Mouse (Mus musculus) activated CD4-positive, CD25-positive, alpha-beta regulatory T cell, adult 4 months (primary cell): ENCODE results near the gene Irf5. TPM values are rescaled to one million over a fixed set of nuclear protein-coding genes. Genes with fewer than 3 reads are reported as not detected.
A peak's percentile ranks its signal among the peaks of the same experiment; 100 is the strongest.

Experiments used
- ATAC-seq: one replicate; pipeline ENCODE4 v1.8.0; 2017
- polyA plus RNA-seq, 2 experiments: library from polyadenylated mRNA; unstranded; fragments of 100-300 nt; shearing (Covaris generic); gene quantifications; one replicate each; pipeline ENCODE4 v1.2.1; 2017

The Irf5 gene
- 10 to 100 TPM; 18.5 to 22.0 TPM for polyA plus RNA-seq

DNA sequence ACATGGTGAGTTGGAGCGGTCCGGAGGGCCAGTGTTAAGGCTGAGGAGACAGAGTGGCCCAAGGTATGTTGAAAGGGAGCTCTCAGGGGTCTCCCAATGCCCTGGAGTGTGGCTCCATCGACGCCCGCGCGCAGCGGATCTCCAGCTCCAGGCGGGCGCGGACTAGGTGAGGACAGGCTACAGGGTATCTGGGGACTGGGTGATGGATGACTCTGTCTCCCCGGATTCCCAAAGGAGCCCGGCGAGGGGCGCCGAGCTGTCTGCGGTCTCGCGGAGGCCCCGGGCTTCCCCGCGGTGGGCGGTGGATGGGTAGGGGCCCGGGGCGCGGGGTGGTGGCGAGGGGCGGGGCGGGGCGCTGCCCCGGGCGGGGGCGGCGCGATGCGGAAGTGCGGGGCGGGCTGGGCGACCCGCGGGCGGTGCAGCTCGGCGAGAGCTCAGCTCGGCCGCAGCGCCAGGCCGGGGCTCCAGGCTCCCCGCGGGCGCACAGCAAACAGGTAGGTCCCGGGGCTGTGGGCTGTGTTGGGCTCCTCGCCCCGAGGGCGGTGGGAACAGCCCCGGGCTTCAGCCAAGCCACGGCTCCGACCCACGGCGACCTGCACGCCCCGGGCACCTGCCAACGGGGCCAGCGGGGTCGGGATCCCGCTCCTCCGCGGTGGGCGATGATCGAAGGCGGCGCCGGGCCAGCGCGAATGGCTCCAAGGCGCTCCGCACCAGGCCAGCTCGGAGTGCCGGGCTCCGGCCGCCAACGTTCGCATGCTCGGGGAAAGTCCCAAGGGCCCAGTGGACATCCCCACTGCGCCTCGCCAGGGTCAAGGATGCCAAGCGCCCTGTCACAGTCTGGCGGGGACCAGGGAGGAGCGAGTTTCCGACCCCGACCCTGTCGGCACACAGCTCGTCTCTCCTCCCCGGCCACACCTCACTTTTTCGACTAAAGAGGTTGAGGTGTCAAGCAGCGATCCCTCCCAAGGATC is at the start of gene Irf5:
TSS of gene Irf5 (plus strand) at position 345 of the 971 bp plus-strand sequence.
- ATAC-seq = peak; percentile 50

DNA sequence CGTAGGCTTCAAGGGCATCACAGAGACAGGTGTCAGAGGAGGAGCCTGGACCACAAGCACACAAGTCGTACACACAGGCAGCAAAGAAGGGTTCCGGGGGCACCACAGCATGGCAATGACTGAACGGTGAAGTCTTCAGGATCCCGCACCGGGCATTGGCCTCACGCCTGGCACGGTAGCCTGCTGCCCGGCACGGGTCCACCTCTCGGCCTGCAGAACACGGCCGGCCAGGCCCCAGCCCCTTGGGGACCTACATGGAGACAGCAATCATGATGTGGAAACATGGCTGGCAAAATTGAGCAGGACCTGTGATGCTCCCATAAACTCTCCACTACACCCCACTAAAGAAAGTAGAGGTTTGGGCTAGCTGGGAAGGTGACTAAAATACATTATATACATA is 43.7 kb upstream of the Irf5 start:
- no peak for ATAC-seq

DNA sequence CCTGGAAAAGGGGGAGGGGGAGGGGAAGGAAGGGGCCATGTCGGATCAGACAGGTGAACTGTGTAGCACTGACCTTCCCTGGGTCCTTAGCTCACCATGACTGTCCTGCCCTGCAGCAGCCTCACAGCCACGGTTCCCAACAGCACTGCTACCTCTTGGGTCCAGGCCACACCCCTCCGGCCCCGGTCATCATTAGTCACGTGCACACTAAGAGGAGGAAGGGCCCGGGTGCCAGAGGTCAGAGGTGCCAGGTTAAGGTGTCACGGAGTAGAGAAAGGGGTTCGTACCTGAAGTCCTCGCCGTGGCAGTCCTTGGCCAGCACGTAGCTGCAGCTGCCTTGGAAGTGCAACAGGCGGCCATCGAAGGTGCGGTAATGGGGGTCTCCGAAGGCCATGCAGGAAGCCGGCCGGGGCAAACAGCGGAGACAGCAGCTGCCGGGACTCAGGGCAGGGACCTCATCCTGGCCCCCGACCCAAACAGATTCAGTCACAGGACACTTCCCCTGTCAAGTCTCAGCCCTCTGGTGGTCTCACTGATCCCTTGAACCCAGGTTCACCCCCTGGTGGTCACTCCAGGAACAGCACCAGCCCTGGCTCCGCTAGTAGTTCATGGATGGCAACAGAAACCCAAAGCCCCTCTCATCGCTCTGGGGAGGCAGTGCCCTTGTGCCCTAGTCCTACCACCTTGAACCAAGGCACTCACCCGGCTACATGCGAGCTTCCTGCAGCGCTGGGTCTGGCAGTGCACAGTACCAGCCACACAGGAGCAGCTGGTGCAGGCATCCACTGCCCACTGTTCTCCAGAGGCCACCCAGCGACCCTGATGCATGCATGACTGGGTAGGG is 41.5 kb upstream of the Irf5 start:
- ATAC-seq = no peak

DNA sequence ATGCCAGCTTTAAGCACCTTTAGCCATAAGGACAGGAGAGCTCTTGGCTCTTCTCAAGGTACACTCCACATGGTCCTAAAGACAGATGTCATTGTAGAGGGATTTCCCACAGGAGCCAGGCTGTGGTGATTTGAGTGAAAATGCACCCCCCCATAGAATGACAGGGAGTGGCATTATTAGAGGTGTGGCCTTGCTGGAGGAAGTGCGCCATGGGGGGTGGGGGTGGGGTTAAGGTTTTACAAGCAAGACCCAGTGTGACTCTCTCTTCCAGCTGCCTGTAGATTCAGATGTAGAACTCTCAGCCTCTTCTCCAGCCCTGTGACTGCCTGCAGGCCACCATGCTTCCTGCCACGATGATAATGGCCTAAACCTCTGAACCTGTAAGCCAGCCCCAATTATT is 40.5 kb upstream of the Irf5 start:
- ATAC-seq = no peak

DNA sequence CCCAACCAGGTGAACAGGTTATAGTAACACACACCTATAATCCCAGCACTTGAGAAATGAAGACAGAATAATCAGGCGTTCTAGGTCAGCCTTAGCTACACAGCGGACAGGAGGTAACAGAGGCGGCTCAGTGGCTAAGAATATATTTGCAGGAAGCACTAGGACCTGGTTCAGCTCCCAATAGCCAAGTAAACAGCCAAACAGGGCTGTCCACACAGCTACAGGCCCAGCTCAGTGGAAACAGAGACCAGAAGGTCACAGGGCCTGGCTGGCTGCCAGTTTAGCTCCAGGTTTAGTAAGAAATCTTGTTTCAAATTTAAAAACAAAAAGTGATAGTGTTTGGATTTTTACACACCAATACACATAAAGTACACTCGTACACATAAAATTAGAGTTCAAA is 32.3 kb upstream of the Irf5 start:
- ATAC-seq = no peak

DNA sequence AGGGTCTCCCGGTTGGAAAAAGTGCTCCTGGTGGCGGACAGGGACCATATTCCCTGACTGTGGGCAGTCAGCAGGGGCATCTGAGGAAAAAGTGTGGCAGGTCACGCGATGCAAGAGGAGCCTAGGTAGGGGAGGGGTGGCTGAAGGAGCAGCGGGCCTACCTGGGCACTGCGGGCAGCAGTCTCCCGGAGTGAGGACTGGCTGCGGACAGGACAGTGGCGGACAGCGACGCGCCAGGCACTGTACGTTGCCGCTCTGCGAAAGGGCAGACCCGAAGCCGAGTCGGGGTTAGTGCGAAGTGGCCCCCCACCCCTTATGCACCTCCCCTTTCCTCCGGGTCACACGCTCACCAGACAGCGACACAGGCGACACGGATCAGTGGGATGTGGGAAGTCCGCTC is 30.2 kb upstream of the Irf5 start:
- no peak for ATAC-seq

DNA sequence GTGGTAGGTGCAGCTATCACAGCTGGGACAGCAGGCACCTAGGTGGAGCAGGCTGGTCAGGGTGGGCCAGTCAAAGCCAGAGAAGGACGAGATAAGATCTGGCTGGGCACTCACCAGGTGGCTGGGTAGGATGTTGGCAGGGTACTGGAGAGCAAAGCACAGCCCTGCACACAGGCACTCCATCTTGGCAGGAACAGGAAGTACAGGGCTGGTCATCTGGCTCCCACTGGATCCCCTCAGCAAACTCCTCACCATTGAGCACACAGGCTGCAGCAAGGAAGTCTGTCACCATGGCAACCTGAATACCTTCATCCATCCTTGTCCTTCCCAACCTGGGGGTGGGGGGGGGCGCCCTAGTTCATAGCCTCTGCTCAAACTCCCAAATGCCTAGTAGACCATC is 28.6 kb upstream of the Irf5 start:
- ATAC-seq = no peak

DNA sequence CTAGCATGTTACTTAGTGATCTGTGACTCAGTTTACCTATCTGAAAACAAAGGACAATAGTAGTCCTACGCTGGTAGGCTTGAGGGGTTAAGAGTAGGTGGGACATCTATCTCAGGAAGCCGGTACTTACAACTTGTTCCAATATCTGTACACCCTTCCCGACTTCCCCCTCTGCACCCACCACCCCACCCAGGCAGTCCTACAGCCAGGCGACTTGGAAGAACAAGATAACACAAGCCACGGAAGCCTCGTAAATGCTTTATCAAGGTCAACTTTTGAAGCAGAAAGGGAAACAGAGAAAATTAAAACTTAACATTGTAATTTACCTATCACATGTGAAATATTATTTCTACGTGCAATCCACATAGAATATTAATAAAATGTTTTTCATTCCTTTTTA is 26.2 kb upstream of the Irf5 start:
- ATAC-seq = no peak

DNA sequence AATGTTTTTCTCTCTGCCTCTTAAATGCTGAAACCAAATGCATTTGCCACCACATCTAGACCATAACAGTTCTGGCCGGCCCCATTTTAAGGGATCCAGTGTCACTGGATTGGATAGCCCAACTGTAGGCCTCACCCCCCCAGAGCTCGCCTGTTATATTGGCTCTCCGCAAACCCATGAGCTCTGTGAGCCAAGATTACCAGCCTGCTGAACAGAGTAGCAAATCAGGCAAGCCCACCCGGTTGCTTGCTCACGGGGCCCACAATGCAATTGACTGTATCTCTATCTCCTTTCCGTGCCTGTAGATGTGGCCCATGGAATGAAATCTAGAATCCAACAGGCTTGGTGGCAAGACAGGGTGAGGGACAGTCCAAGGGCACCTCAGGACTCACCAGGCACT is 25.6 kb upstream of the Irf5 start:
- no peak for ATAC-seq

DNA sequence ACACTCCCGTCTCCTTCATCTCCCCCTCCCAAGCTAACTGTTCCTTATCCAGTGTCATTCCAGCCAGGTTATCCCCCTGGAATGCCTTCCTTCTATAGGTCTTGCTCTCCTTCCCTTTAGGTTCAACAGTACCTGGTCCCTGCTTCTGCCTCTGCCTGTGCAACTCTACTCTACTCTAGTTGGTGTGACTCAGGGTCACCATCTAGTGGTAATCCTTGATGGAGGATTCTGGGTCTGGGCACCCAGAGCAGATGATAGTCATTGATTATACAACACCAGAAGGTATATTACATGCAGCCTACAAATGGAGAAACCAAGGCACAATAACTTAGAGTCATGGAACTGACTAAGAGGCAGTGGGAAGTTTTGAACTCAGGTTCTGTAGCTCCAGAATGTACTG is 24.8 kb upstream of the Irf5 start:
- ATAC-seq = no peak

DNA sequence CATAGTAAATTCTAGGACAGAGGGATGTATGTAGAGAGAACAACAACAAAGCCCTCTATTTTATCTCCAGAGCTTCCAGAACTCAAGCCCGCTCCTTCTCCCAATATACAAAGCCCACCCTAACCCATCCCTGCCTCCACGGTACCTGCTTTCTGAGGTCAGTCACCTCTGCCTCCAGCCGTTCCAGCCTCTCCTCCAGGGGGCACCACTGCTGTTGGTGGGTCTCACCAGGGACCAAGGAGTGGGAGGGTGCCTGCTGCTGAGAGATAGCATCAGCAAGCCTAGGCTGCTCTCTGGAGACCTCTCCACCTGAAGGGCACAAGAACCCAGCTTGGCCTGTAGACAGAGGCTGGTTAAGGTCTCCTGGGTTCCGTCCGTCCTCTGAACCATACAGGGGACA is 20.9 kb upstream of the Irf5 start:
- no peak for ATAC-seq

DNA sequence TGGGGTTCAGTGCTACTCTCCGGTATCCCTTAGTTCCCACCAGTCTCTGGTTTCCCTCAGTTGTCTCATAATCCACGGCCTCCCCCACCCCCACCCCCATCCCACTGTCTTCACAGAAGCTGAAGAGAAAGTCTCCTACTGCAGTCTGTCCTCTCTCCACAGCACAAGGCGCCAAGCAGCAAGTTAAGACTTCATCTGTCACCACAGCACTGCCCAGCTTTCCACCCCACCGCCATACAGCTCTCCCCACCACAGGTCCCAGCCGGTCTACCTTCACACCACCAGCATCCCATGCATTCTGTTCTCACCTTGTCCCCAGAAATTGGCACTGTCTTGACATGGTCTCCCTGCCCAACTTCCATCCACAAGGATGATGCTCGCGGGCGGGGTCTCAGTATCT is 19.6 kb upstream of the Irf5 start:
- no peak for ATAC-seq

DNA sequence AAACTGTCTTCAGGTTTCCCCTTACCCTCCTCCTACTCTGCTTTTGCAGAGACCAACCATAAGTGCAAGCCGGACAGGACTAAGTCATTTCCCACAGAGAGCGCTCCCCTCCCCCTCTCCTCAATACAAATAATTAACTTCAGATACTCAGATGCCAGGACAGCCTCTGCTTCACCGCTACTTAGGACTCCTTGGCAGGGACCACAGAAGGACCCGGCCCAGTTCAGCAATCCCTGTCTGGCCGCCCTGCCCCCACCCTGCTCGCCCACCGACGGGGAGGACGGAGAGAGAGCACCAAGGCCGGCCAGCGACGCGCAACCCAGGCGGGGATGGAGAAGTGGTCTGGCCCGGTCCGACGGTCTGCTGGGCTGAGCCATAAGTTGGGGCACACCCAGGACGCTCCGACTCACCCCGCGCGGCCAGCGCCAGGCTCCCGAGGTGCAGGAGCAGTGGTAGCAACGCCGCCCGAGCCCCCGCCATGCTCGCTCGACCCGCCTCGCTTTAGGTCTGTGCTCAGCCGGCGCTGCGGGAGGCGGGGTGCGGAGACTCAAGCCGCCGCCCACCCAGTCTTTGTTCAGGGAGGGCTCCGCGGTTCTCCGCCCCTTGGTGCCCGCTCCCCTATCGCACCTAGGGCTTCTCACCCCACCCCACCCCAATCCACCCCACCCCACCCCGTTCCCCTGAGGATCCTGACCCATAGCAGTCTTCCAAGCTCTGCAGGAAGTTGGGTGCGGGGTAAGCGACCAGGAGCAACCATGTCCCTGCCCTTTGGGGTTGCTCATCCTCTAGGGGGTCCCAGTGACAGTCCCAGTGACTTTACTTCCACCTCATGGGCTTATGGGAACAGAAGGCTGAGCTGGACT is 18.7 kb upstream of the Irf5 start, which contains the start of gene Kcp:
TSS of gene Kcp (minus strand) at position 506 of the 863 bp plus-strand sequence.
- no peak for ATAC-seq

DNA sequence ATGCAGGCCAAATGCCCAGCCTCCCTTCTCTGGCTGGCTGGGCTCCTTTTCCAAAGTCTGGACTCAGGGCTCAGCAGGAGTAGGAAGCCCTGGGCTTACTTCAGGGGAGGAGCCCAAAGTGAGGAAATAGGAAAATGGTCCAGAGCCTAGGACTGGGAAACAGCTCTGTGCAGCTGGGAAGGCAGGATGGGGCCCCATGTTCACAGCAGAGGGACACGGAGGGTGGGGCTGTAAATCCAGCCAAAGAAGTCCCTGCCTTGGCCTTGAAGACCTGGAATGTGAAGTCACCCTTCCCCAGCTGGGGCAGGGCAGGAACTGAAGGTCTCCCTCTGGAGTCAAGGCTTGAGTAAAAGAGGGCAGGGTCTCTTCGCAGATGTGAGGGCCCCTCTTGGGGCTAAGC is 17.3 kb upstream of the Irf5 start:
- no peak for ATAC-seq

DNA sequence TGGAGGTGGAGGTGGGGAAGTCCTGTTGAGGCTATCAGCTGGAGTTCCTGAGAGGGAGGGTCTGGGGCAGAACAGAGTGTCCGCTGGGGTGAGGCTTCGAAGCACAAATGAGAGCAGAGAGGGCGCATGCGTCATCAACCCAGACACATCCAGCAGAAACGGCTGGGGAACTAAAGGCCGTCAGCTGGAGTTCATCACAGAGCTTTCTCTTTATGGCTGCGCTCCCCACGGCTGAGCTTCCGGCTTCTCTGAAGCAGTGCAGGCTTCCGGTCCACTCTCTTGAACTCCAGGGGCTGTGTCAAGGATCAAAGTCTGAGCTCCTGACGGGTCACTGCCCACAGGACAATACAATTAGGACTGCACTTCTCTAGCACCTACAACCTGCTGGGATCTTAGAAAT is 13.1 kb upstream of the Irf5 start:
- peak; percentile 79 for ATAC-seq

DNA sequence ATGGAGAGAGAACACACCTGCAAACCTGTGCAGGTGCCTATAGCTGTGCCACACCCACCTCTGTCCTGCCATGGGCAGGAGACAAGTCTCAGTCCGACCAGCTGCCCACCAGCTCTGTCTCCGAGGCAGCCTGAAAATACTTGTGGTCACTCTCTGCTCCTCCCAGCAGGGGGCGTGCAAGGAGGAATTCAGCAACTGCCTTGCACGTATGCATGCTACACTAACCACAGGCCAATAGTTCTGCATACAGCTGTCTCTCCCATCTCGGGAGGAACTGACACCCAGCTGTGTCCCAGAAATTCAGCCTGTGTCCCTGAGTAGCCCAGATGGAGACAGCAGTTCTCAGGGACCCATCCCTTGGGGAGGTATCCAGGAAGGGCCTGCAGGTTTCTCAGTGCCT is 9.3 kb upstream of the Irf5 start:
- peak; percentile 67 for ATAC-seq

DNA sequence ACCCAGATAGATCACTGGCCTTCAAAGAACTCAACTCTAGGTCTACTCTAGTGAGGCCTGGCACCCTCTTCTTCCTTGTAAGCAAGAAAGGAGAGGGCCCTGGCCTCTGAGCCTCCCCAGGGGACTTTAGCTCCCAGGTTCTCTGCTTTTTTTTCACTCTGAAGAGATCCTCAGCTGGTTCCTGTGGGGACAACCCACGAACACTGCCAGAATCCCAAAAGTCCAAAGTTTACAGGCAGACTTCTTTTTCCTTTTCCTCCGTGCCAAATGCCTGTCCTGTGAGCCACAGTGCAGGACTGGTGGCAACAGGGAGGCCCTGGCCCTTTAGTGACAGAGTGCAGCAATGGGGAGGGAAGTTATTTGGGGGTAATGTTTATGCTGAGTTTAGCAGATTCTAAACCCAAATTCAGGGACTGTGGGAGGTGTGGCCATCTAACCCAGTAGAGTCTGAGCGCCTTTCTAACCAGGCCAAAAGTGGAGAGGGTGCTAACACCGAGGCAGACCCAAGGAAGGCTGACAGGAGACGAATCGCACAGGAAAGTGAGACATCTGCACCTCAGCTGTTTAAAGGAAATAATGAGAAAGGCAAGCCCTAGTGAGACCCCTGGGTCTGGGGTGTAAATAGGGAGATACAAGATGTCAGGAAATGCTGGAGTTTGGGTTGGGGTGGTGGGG is 3.7 kb upstream of the Irf5 start:
- ATAC-seq = no peak

DNA sequence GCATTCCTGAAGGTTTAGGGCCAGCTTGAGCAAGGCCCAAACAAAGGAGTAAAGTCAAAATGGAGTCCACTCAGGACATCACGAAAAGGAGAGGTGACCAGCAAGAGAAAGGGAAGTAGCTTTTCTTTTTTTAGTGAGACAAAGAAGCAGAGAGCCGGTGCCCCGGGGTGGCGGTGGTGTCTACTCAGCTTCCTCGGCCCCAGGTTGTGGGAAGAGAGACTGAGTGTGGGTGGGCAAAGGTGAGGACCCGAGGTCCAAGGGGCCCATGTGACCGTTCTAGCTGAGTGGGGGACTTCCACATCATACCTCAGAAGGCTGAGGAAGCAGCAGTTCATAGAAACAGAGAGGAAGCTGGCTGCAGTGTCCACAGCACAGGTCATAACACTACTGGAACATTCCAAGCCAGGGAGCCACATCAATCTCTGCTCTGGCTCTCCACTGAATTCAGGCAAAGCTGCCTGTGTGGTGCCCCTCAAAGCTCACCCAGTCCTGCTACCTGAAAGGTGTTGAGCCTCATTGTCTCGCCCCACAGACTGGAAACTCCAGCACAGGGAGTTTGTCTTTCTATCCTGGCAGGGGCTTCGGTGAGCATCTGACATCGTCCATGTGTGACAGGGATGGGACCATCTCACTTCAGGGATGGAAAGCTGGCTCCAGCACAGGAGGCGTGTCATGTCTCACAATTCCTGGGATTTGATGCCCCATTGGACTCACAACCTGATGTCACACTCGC is 3.0 kb upstream of the Irf5 start:
- ATAC-seq = no peak

DNA sequence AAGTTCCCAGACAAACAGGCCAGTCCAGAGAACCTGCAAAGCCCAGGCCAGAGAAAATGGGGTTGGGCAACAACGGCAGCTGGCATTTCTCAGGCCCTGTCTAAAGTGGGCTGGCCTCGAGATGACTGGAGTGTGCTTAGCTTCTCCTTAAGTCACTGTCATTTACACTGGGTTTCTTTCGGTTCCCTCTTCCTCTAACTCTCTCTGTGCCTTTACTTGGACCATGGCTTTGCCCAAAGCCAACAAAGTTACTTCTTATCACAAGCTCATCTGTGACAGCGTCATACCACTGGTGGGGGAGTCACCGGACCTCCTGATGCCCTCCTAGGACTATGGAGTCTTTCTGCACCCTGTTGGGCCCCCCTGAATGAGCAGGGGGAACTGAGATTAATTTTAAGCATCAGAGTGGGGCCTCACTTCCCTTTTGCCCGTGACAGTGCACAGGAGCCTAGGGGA is 2.4 kb upstream of the Irf5 start:
- ATAC-seq = no peak

DNA sequence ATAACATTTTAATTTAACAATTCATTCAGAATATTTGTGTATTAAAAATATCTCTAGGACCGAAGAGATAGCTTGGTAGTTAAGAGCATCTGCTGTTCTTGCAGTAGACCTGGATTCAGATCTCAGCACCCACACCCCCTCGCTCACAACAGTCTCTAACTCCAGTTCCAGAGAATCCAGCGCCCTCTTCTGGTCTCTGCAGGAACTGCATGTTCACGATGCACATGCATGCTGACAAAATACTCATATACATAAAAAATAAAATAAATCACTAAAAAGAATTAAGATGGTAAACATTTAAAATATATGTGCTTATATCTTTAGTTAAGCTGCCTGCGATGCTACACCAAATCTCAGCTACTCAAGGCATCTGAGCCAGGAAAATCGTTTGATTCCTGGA is 1.2 kb upstream of the Irf5 start:
- no peak for ATAC-seq
